Mouse (Mus musculus): ENCODE measurements around the gene Acvr1b. TPM values are rescaled to one million over a fixed set of nuclear protein-coding genes. Genes with fewer than 3 reads are reported as not detected.

Acvr1b gene
- polyA plus RNA-seq, 1 experiment from 2014 or later: 30.0 TPM

DNA sequence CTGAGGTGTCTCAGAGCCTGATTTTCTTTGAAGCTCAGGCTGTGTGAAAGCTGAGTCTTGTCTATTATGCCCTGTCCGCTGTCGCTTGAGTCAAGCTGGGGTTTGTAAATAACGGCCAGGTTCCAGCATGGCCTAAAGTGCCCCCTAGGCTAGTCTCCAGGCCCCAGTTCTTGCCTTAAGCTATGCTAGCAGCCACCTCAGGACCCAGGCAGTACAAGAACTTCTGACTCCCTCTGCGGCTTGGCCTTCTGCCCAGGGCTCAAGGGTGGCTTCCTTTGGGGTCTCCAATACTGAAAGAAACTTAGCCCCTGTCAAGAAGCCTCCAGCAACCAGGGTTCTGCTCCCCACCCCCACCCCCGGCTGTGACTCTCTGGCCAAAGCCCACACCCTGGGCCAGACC lies 29.7 kb upstream of the Acvr1b start:
- ATAC-seq (ENCODE audit: low FRiP score) (no peak), DNase-seq (ENCODE audit: low spot score) (no peak)
- no peaks in the 10 kb centered on the region for H3K27me3 ChIP-seq (ENCODE audit: control insufficient read depth, insufficient read depth, low read length)
- H3K36me3 ChIP-seq (replicated peaks; ENCODE audit: control insufficient read depth, insufficient read depth): no peaks in the 10 kb centered on the region
- peaks cover 32% of the 10 kb centered on the region for H3K4me1 ChIP-seq (replicated peaks; ENCODE audit: control insufficient read depth, insufficient read depth, low read length)
- H3K4me3 ChIP-seq (replicated peaks; ENCODE audit: low read length): no peak overlapping the region
- H3K9ac ChIP-seq: no peak overlapping the region
- 83% methylated on average over 5 of the region's 5 CpGs for whole genome bisulfite sequencing
- no peak overlapping the region for H3K4me2 ChIP-seq (replicated peaks)
- no peak overlapping the region for H3K27ac ChIP-seq
- no peaks in the 10 kb centered on the region for H3K9me3 ChIP-seq (ENCODE audit: control insufficient read depth, low read length)

DNA sequence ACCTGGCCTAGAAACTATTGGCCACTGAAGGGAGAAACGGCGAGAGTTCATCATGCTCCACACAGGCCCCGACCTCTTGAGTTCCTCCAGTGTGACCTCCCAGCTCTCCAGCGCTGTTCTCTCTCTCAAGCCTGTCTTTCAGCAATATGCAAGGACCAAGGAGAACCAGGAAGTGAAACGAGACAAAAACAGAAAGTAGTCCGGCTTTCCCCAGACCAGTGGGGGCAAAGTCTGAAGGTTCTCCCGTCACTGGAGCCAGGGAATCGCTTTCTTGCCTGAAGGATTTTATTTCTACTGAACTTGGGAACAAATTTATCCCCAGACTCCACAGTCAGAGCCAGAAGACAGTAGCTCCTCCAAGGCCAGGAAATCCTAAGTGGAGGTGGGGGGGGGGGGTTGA lies 29.1 kb upstream of the Acvr1b start:
- Histone ChIP-seq H3K27ac (no peak overlapping the region), H3K4me3 (replicated peaks; ENCODE audit: low read length) (no peak overlapping the region), H3K4me2 (replicated peaks) (no peak overlapping the region), H3K36me3 (replicated peaks; ENCODE audit: control insufficient read depth, insufficient read depth) (no peaks in the 10 kb centered on the region), H3K9ac (no peak overlapping the region), H3K27me3 (ENCODE audit: control insufficient read depth, insufficient read depth, low read length) (no peaks in the 10 kb centered on the region), H3K4me1 (replicated peaks; ENCODE audit: control insufficient read depth, insufficient read depth, low read length) (peaks cover 26% of the 10 kb centered on the region), H3K9me3 (ENCODE audit: control insufficient read depth, low read length) (no peaks in the 10 kb centered on the region)
- no peak for DNase-seq (ENCODE audit: low spot score)
- WGBS: 84% methylated on average over 8 of the region's 8 CpGs
- no peak for ATAC-seq (ENCODE audit: low FRiP score)

DNA sequence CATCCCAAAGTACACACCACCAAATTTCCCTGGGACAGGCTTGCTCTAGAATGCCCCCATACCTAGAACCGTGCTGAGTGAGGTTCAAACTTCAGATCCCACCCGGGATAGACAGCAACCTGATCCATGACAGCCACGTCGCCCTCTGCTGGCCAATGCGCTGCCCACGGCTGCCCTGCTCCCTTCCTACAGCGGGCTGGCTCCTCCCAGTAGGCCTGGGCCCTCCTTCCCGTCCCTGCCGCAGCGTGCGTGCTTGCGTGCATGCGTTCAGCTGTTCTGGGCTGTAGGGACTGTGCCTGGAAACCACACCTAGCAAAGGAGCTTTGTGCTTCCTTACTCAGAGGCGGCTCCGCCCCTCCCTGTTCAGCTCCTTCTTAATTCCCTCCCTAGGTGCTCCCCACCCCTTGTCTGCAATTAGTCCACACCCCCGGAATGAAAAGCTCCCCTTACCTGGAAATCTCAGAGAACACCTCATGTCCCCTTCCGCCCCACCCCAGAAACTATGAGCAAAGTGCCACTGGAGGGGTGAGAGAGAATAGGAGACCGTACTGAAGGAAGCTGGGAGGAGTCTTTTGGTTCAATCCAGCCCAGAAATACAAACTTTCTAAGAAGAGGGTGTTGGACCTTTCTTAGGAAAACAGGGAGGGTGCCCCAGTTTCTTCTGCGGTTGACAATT lies 28.3 kb upstream of the Acvr1b start:
- ATAC-seq (ENCODE audit: low FRiP score): peak; percentile 86
- Histone ChIP-seq H3K4me1 (replicated peaks; ENCODE audit: control insufficient read depth, insufficient read depth, low read length) (peaks cover 18% of the 10 kb centered on the region), H3K27me3 (ENCODE audit: control insufficient read depth, insufficient read depth, low read length) (no peaks in the 10 kb centered on the region), H3K4me2 (replicated peaks) (peak overlapping the region; percentile 35), H3K27ac (no peak overlapping the region), H3K9ac (0 out of 2 replicates have a peak overlapping the region, but pooled peaks have one; percentile 35), H3K9me3 (ENCODE audit: control insufficient read depth, low read length) (no peaks in the 10 kb centered on the region), H3K4me3 (replicated peaks; ENCODE audit: low read length) (no peak overlapping the region), H3K36me3 (replicated peaks; ENCODE audit: control insufficient read depth, insufficient read depth) (no peaks in the 10 kb centered on the region)
- WGBS: 10% methylated on average over 19 of the region's 19 CpGs
- peak; percentile 90 for DNase-seq (ENCODE audit: low spot score)

DNA sequence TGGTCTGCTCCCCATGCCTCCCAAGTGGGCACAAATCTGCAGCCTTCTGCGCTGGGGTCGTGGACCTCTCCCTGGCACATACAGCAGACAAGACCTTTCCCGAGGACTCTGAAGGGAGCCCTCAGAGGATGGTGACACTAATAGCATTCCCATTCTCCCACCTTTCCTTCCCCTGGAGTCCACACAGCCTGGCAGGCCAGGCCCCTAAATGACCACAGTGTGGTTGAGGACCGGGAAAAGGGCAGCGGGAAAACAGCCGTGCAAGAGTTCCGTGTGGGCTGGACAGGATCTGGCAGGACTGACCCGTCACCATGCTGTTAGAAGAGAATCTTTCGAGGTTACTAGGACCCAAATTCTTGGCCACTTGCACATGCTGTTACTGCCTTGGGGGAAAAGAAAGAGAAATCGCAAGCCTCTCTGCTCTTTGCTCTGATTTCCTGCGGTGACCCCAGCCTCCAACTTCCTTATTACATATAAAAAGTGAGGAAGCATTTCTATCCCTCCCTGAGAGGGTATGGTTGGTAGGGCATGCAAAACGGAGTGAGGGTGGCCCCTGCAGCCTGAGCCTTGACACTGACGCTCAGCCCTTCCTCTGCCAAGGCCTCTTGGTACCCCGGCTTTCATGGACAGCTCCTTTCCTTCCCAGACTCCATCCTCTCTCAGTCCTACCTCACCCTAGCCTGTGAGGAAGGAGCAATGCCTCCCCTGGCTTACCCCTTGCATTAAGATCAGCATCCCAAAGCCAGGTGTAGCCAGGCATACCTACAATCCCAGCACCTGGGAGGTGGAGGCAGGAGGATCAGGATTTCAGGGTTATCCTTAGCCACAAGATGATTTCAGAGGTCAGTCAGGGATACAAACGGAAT lies 27.5 kb upstream of the Acvr1b start:
- Histone ChIP-seq H3K9ac (no peak overlapping the region), H3K9me3 (ENCODE audit: control insufficient read depth, low read length) (no peaks in the 10 kb centered on the region), H3K27ac (no peak overlapping the region), H3K27me3 (ENCODE audit: control insufficient read depth, insufficient read depth, low read length) (no peaks in the 10 kb centered on the region), H3K4me3 (replicated peaks; ENCODE audit: low read length) (no peak overlapping the region), H3K36me3 (replicated peaks; ENCODE audit: control insufficient read depth, insufficient read depth) (no peaks in the 10 kb centered on the region), H3K4me2 (replicated peaks) (no peak overlapping the region), H3K4me1 (replicated peaks; ENCODE audit: control insufficient read depth, insufficient read depth, low read length) (peaks cover 14% of the 10 kb centered on the region)
- no peak for DNase-seq (ENCODE audit: low spot score)
- ATAC-seq (ENCODE audit: low FRiP score): no peak
- WGBS: 77% methylated on average over 15 of the region's 15 CpGs

DNA sequence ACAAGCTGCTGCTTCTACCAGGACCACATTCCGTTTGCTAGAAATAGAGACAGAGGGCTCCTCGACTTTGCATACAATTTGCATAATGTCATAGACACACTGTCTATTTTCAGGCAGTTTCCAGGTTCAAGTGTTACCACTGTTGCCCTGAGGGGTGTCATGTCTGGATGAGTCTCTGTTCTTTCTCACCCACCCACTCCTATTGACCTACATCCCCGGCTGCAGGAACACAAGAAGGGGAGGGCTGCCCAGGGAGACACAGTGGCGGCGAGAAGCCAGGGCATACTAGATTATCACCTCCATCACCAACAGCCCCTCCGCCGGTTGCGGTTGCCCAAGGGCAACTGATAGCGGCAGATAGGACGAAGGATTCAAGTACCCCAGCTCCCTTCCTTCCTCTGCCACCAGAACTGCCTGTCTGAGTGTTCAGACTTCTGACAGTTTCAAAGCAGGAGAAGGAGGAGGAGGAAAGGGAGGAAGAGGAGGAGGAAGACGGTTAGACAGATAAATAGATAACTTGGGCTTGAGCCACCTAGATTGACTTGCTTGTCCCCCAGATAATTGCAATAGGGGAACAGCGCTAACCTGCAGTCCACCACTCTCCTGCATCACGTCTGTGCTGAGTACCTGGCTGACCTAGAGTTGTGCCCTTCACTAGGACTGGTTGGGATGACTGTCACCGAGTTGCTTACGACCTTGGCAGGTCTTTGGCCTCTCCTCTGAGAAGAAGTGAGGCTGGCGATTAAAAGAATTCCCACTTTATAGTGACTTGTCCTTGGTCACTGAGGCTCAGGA lies 26.6 kb upstream of the Acvr1b start:
- DNase-seq (ENCODE audit: low spot score) (no peak), ATAC-seq (ENCODE audit: low FRiP score) (no peak)
- WGBS: 72% methylated on average over 16 of the region's 16 CpGs
- Histone ChIP-seq H3K9me3 (ENCODE audit: control insufficient read depth, low read length) (no peaks in the 10 kb centered on the region), H3K9ac (no peak overlapping the region), H3K27me3 (ENCODE audit: control insufficient read depth, insufficient read depth, low read length) (no peaks in the 10 kb centered on the region), H3K4me2 (replicated peaks) (no peak overlapping the region), H3K4me3 (replicated peaks; ENCODE audit: low read length) (no peak overlapping the region), H3K36me3 (replicated peaks; ENCODE audit: control insufficient read depth, insufficient read depth) (no peaks in the 10 kb centered on the region), H3K4me1 (replicated peaks; ENCODE audit: control insufficient read depth, insufficient read depth, low read length) (peaks cover 14% of the 10 kb centered on the region), H3K27ac (no peak overlapping the region)

DNA sequence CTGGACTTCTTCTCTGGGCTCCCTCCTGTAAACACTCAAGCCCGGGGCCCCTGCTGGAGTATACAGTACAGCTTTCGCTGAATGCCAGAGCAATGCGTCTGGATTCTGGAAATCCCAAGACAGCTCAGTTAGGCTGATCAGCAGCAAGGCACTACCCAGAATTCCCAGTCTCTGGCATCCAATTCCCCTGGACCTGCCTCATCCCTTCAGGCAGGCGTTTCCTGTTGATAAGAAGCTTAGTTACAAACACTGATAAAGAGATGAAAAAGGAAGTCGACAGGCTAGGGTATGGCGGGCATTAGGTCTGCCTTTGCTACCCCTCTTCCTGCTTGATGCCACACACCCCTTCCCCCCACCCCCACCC lies 26.0 kb upstream of the Acvr1b start:
- H3K27me3 ChIP-seq (ENCODE audit: control insufficient read depth, insufficient read depth, low read length): no peaks in the 10 kb centered on the region
- WGBS: 64% methylated on average over 6 of the region's 6 CpGs
- peaks cover 14% of the 10 kb centered on the region for H3K4me1 ChIP-seq (replicated peaks; ENCODE audit: control insufficient read depth, insufficient read depth, low read length)
- no peak overlapping the region for H3K9ac ChIP-seq
- H3K4me3 ChIP-seq (replicated peaks; ENCODE audit: low read length): no peak overlapping the region
- no peak for DNase-seq (ENCODE audit: low spot score)
- H3K4me2 ChIP-seq (replicated peaks): no peak overlapping the region
- no peaks in the 10 kb centered on the region for H3K36me3 ChIP-seq (replicated peaks; ENCODE audit: control insufficient read depth, insufficient read depth)
- no peak overlapping the region for H3K27ac ChIP-seq
- no peaks in the 10 kb centered on the region for H3K9me3 ChIP-seq (ENCODE audit: control insufficient read depth, low read length)
- ATAC-seq (ENCODE audit: low FRiP score): no peak

DNA sequence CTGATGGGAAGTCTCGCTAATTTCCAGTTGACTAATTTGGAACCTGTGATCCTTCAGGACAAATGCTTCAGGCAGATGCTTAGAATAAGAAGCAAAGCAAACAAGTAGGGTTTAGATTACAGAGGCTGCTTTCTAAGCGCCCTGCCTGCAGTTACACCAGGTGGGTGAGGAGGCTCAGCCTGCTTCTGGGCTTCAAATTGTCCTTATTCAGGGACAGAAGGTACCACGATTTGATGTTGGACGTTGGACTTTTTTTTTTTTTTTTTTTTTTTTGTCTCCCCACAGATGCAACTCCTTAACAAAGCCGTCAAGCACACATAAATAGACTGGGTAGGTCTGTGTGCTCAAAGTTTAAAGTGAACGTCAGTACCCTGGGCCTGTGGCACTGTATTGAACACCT lies 25.3 kb upstream of the Acvr1b start:
- H3K4me2 ChIP-seq (replicated peaks): no peak overlapping the region
- H3K9me3 ChIP-seq (ENCODE audit: control insufficient read depth, low read length): no peaks in the 10 kb centered on the region
- H3K4me3 ChIP-seq (replicated peaks; ENCODE audit: low read length): no peak overlapping the region
- WGBS: 77% methylated on average over 6 of the region's 6 CpGs
- H3K4me1 ChIP-seq (replicated peaks; ENCODE audit: control insufficient read depth, insufficient read depth, low read length): peaks cover 8% of the 10 kb centered on the region
- no peaks in the 10 kb centered on the region for H3K36me3 ChIP-seq (replicated peaks; ENCODE audit: control insufficient read depth, insufficient read depth)
- no peak overlapping the region for H3K27ac ChIP-seq
- DNase-seq (ENCODE audit: low spot score): no peak
- no peak for ATAC-seq (ENCODE audit: low FRiP score)
- no peak overlapping the region for H3K9ac ChIP-seq
- H3K27me3 ChIP-seq (ENCODE audit: control insufficient read depth, insufficient read depth, low read length): no peaks in the 10 kb centered on the region

DNA sequence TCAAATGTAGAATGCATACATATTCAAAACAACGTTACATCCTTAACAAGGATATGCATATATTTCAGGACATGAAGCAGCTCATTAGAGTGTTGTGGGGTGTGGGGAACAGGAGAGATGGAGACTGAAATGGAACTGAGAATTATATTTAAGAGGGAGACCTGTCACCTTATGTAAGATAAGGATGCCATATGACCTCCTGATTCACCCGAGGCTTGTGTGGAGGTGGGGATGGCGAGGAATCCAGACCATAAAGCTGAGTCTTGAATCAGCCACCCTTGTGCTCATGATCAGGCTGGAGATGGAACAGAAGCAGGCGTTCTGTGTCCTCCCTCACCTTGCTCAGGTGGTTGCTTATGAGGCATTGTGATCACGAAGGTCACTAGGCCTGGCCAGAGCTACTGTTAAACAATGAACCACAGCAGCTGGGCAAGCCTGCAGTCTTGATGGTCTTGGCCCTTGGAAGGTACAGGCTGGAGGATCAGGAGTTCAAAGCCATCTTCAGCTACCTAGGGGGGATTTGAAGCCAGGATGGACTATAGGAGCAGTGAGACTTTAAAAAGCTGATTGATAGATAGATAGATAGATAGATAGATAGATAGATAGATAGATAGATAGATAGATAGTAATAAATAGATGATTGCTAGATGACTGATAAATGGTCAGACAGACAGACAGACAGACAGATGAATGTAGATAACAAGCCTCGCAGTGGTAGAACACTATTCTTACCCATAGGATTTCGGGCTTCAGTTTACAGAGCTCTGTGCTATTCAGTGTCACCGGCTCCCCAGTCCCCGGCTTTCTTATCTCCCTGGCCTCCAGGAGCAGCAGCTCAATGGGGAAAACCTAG lies 22.2 kb upstream of the Acvr1b start:
- 75% methylated on average over 9 of the region's 9 CpGs for WGBS
- no peak overlapping the region for H3K9ac ChIP-seq

More for the DNA sequence above, 22.2 kb upstream of the Acvr1b start:
- ATAC-seq (ENCODE audit: low FRiP score) (no peak), DNase-seq (ENCODE audit: low spot score) (no peak)
- Histone ChIP-seq H3K27ac (no peak overlapping the region), H3K4me2 (replicated peaks) (no peak overlapping the region), H3K4me3 (replicated peaks; ENCODE audit: low read length) (no peak overlapping the region), H3K27me3 (ENCODE audit: control insufficient read depth, insufficient read depth, low read length) (no peaks in the 10 kb centered on the region), H3K4me1 (replicated peaks; ENCODE audit: control insufficient read depth, insufficient read depth, low read length) (no peaks in the 10 kb centered on the region), H3K9me3 (ENCODE audit: control insufficient read depth, low read length) (0 out of 2 replicates have a peak, but pooled peaks cover under 1% of the 10 kb centered on the region), H3K36me3 (replicated peaks; ENCODE audit: control insufficient read depth, insufficient read depth) (no peaks in the 10 kb centered on the region)
